Mouse (Mus musculus): ENCODE data around the gene Cdc7. TPM values are rescaled to one million over a fixed set of nuclear protein-coding genes. Genes with fewer than 3 reads are reported as not detected.
"Not testable (repeated sequence)": the region's sequence is repeated elsewhere in the genome, so short reads cannot be mapped to it uniquely, and the experiment has no call there.

The Cdc7 gene
- total RNA-seq (2021) = 1 to 10 TPM; 3.3 to 3.5 TPM
- long read RNA-seq, experiment 1, partial matches to known transcripts = 1 of 6 reads
- long read RNA-seq, experiment 1, other reads (novel, unspliced or antisense) = 3 of 6 reads
- long read RNA-seq, experiment 2, partial matches to known transcripts = 1 of 4 reads
- long read RNA-seq, experiment 2, other reads (novel, unspliced or antisense) = 0 of 4 reads

GRCm38 (mm10) chr5:106963584-106964512, at the start of gene Cdc7:
Gene Cdc7 (plus strand): TSS chr5:106964322.
- DNase-seq = peak; percentile 96

GRCm38 (mm10) chr5:106919315-106919714, 44.8 kb upstream of the Cdc7 start:
- no peak for DNase-seq

GRCm38 (mm10) chr5:106925488-106926368, 38.4 kb upstream of the Cdc7 start, which contains the start of gene Hfm1:
Gene Hfm1 (minus strand): TSS chr5:106926321.
- peak; percentile 46 for DNase-seq

GRCm38 (mm10) chr5:106926369-106926686, 37.8 kb upstream of the Cdc7 start:
- no peak for DNase-seq

- DNase-seq = no peak
Observed at GRCm38 (mm10) chr5:106927996-106928395, 36.1 kb upstream of the Cdc7 start.

GRCm38 (mm10) chr5:106946342-106946741, 17.8 kb upstream of the Cdc7 start:
- no peak for DNase-seq

GRCm38 (mm10) chr5:106948683-106949082, 15.4 kb upstream of the Cdc7 start:
- DNase-seq = no peak

- DNase-seq = no peak
Observed at GRCm38 (mm10) chr5:106956467-106956866, 7.7 kb upstream of the Cdc7 start.

- peak; percentile 11 for DNase-seq
Observed at GRCm38 (mm10) chr5:106959031-106959430, 5.1 kb upstream of the Cdc7 start.

- no peak for DNase-seq
Observed at GRCm38 (mm10) chr5:106960451-106960850, 3.7 kb upstream of the Cdc7 start.

GRCm38 (mm10) chr5:106964513-106965014, 442 bp downstream of the Cdc7 start:
- DNase-seq = no peak

- no peak for DNase-seq
Observed at GRCm38 (mm10) chr5:106966443-106966842, 2.3 kb downstream of the Cdc7 start.

GRCm38 (mm10) chr5:106967578-106967977, 3.5 kb downstream of the Cdc7 start:
- DNase-seq = no peak

GRCm38 (mm10) chr5:106973883-106974282, 9.8 kb downstream of the Cdc7 start:
- no peak for DNase-seq

GRCm38 (mm10) chr5:106979156-106979555, 15.0 kb downstream of the Cdc7 start:
- DNase-seq = no peak

- DNase-seq = no peak
Observed at GRCm38 (mm10) chr5:106982298-106982952, 18.3 kb downstream of the Cdc7 start.

- not testable (repeated sequence) for DNase-seq
Observed at GRCm38 (mm10) chr5:106984934-106985333, 20.8 kb downstream of the Cdc7 start.

GRCm38 (mm10) chr5:106985594-106985993, 21.5 kb downstream of the Cdc7 start:
- DNase-seq = no peak

GRCm38 (mm10) chr5:106989181-106989580, 25.1 kb downstream of the Cdc7 start:
- DNase-seq = no peak

- no peak for DNase-seq
Observed at GRCm38 (mm10) chr5:106989786-106990185, 25.7 kb downstream of the Cdc7 start.

GRCm38 (mm10) chr5:106990639-106991299, 26.6 kb downstream of the Cdc7 start:
- DNase-seq = peak; percentile 54

Data from gastrocnemius, postnatal 10 days (tissue).